Mouse (Mus musculus) liver, embryonic 11.5 days (tissue): ENCODE data around the gene Zfp706. TPM values are rescaled to one million over a fixed set of nuclear protein-coding genes. Genes with fewer than 3 reads are reported as not detected.

Experiments used
- ATAC-seq: fragments of 200-750 bp; cut with Nextera tagmentation; replicated peaks from 2 replicates; pipeline ENCODE4 v1.8.0; 2017; ENCODE audit warnings: moderate number of reproducible peaks, mild to moderate bottlenecking, moderate TSS enrichment, moderate library complexity; ENCODE audit not compliant: low FRiP score
- DNase-seq: peaks from one replicate; pipeline ENCODE4 v3.0.0-alpha.2; 2017; ENCODE audit warnings: low spot score
- H3K27ac ChIP-seq: fragments of 300-500 bp; sonication (generic); 2 replicates; pipeline ENCODE4 v1.5.1; 2014; ENCODE audit warnings: mild to moderate bottlenecking, low read depth, low read length, control low read depth
- H3K27me3 ChIP-seq: fragments of 300-500 bp; sonication (generic); replicated peaks from 2 replicates; pipeline ENCODE4 v1.6.1; 2014; ENCODE audit warnings: low read length, mixed read lengths; ENCODE audit not compliant: control insufficient read depth, insufficient read depth
- H3K36me3 ChIP-seq: fragments of 300-500 bp; sonication (generic); 2 replicates; pipeline ENCODE4 v1.6.1; 2014; ENCODE audit warnings: mild to moderate bottlenecking, low read length, moderate library complexity, mixed read lengths; ENCODE audit not compliant: control insufficient read depth, insufficient read depth
- H3K4me1 ChIP-seq: fragments of 300-500 bp; sonication (generic); replicated peaks from 2 replicates; pipeline ENCODE4 v1.6.1; 2014; ENCODE audit warnings: low read length, mixed read lengths; ENCODE audit not compliant: control insufficient read depth, insufficient read depth
- H3K4me2 ChIP-seq: fragments of 300-500 bp; sonication (generic); 2 replicates; pipeline ENCODE4 v1.6.1; 2014; ENCODE audit warnings: mild to moderate bottlenecking, control low read depth, moderate library complexity
- H3K4me3 ChIP-seq: fragments of 300-500 bp; sonication (generic); 2 replicates; pipeline ENCODE4 v1.5.1; 2014; ENCODE audit warnings: low read depth, low read length, control low read depth
- H3K9ac ChIP-seq: fragments of 300-500 bp; sonication (generic); 2 replicates; pipeline ENCODE4 v1.6.1; 2014; ENCODE audit warnings: low read depth, low read length, control low read depth
- H3K9me3 ChIP-seq: fragments of 300-500 bp; sonication (generic); 2 replicates; pipeline ENCODE4 v1.6.1; 2016; ENCODE audit warnings: low read length, inconsistent platforms, mixed read lengths; ENCODE audit not compliant: control insufficient read depth
- WGBS: fragments of 180-500 bp; shearing (Covaris S2); extraction: QIAGEN DNeasy Blood & Tissue Kit; methylation state at CpG from one replicate; pipeline ENCODE4 v1.1.7; 2014; 5-methylcytosine and 5-hydroxymethylcytosine counted together
- polyA plus RNA-seq: library from polyadenylated mRNA; unstranded; fragments of >200 nt; fragmentation: Nextera tagmentation; extraction: Ambion mirVana; gene quantifications from 2 replicates; pipeline ENCODE4 v1.2.1, GENCODE M21; 2014

Zfp706 gene
- polyA plus RNA-seq, 1 experiment from 2014 or later, result 419 TPM

- no peak for ATAC-seq
- H3K27me3 ChIP-seq, result peaks cover 10% of the 10 kb centered on the region
- 78% methylated on average over 3 of the region's 3 CpGs for WGBS
- DNase-seq, result no peak
- no peak overlapping the region for H3K4me3 ChIP-seq
- H3K9ac ChIP-seq, result no peak overlapping the region
- no peak overlapping the region for H3K27ac ChIP-seq
- no peak overlapping the region for H3K4me2 ChIP-seq
- H3K9me3 ChIP-seq, result 0 out of 2 replicates have a peak, but pooled peaks cover 2% of the 10 kb centered on the region
- H3K4me1 ChIP-seq, result peaks cover 9% of the 10 kb centered on the region; the same call in 1 of the 2 replicates
- H3K36me3 ChIP-seq, result no peaks in the 10 kb centered on the region
These were observed 51.4 kb downstream of the Zfp706 start for GRCm38 (mm10) chr15:36956221-36956620.

GRCm38 (mm10) chr15:36950258-36950657 lies 57.3 kb downstream of the Zfp706 start:
- 93% methylated on average over 2 of the region's 2 CpGs for WGBS
- Histone ChIP-seq H3K27me3 (peaks cover 8% of the 10 kb centered on the region), H3K36me3 (no peaks in the 10 kb centered on the region), H3K4me3 (no peak overlapping the region), H3K4me1 (no peaks in the 10 kb centered on the region), H3K9me3 (no peaks in the 10 kb centered on the region), H3K4me2 (no peak overlapping the region), H3K9ac (no peak overlapping the region), H3K27ac (no peak overlapping the region)
- DNase-seq, result no peak
- ATAC-seq, result no peak

- H3K27ac ChIP-seq, result no peak overlapping the region
- 90% methylated on average over 22 of the region's 22 CpGs for WGBS
These were observed 58.6 kb downstream of the Zfp706 start for GRCm38 (mm10) chr15:36948866-36949546.

More at GRCm38 (mm10) chr15:36948866-36949546, 58.6 kb downstream of the Zfp706 start:
- H3K4me2 ChIP-seq, result no peak overlapping the region
- H3K36me3 ChIP-seq, result no peaks in the 10 kb centered on the region
- no peak overlapping the region for H3K4me3 ChIP-seq
- H3K27me3 ChIP-seq, result no peaks in the 10 kb centered on the region; the same call in 1 of the 2 replicates
- no peak for DNase-seq
- no peak for ATAC-seq
- no peak overlapping the region for H3K9ac ChIP-seq
- H3K9me3 ChIP-seq, result no peaks in the 10 kb centered on the region
- no peaks in the 10 kb centered on the region for H3K4me1 ChIP-seq
